Mouse (Mus musculus) Patski (cell line): ENCODE measurements around the gene Nop58. TPM values are rescaled to one million over a fixed set of nuclear protein-coding genes. Genes with fewer than 3 reads are reported as not detected.

ENCODE experiments used
- ATAC-seq: fragments of 100-300 bp; one replicate; pipeline ENCODE4 v1.8.0; 2021
- CTCF ChIA-PET: fragments of 350-600 bp; sonication (Branson Sonifier 250); formaldehyde crosslinking; loops from one replicate; lab custom pipeline; 2022; ENCODE audit warnings: inconsistent platforms; lab: Charles Lee
- POLR2A ChIA-PET: fragments of 350-600 bp; sonication (Branson Sonifier 250); formaldehyde crosslinking; loops from one replicate; lab custom pipeline; 2022; ENCODE audit warnings: antibody characterized with exemption, inconsistent platforms; lab: Charles Lee
- DNase-seq: peaks from one replicate; pipeline ENCODE4 v3.0.0-alpha.2; 2011; ENCODE audit warnings: low read depth, low spot score
- H3K27me3 ChIP-seq: fragments of 371-371 bp; one replicate; pipeline ENCODE4 v1.5.1; 2021
- CTCF ChIP-seq: fragments of 100-300 bp; IDR thresholded peaks from one replicate; pipeline ENCODE4 v1.5.1; 2021
- in situ Hi-C: fragments of 300-500 bp; cut with MboI; formaldehyde crosslinking; loops from 3 replicates; pipeline ENCODE4 v1.11.1; 2018; ENCODE audit warnings: low pct_unique_long_range_greater_than_20kb, mixed read lengths
- polyA plus RNA-seq: library from polyadenylated mRNA; unstranded; gene quantifications from one replicate; pipeline ENCODE4 v1.2.3, GENCODE M21; 2021

Gene Nop58
- polyA plus RNA-seq, 1 experiment from 2014 or later: 189 TPM

DNA sequence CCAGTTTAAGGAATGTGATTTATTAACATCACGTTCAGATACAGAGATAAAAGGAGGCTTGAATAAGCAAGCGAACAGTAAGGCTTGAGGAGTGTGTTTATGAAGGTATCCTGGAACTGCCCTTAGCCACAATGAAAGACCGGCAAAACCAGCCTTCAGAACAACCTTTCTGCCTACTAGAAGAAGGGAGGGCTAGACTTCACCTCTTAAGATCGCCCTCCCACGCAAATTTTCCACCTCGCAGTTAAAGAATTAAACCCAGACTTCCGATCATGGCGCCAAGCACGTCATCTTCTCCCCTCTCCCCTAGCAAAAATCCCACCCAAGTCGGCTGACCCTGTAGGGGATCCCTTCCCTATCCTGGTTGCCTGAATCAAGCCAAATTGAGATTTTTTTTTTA, 77.4 kb downstream of the Nop58 start:
- no peak for TF ChIP-seq CTCF
- H3K27me3 ChIP-seq: no peaks in the 10 kb centered on the region
- in situ Hi-C loops: no loop called here
- ATAC-seq (no peak), DNase-seq (no peak)
- POLR2A ChIA-PET: interaction anchor here (0.6 kb wide), 1 partner anchor 521 kb away, joined by 3 read pairs; no protein-coding TSS in a partner anchor
- CTCF ChIA-PET: no interaction called here

DNA sequence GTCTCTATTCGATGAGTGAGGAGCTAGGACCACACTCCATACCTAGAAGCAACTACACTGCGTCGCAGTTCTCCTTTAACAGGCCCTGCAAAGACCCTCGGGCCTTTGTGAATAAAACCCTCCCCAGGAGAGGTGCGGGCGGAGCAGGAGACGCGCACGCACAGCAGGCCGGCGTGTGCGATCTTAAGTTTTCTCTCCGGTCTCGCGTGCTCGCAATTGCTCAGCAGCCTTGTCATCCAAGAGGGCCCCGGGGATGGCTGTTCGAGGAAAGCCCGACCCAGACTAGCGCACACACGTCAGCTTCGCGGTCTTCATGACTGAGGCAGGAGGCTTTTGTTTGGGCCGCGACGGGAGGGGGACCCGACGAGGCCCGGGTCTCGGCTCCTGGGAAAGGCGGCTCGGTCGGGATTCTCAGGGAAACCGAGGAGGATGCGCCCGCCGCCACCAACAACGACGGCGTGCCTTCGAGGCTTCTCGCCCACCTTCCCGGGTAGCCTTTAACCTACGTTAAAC, 77.9 kb downstream of the Nop58 start:
- POLR2A ChIA-PET: no interaction called here
- CTCF ChIA-PET: no interaction called here
- ATAC-seq (peak; percentile 67), DNase-seq (no peak)
- H3K27me3 ChIP-seq: no peaks in the 10 kb centered on the region
- TF ChIP-seq CTCF: no peak
- in situ Hi-C loops: no loop called here

DNA sequence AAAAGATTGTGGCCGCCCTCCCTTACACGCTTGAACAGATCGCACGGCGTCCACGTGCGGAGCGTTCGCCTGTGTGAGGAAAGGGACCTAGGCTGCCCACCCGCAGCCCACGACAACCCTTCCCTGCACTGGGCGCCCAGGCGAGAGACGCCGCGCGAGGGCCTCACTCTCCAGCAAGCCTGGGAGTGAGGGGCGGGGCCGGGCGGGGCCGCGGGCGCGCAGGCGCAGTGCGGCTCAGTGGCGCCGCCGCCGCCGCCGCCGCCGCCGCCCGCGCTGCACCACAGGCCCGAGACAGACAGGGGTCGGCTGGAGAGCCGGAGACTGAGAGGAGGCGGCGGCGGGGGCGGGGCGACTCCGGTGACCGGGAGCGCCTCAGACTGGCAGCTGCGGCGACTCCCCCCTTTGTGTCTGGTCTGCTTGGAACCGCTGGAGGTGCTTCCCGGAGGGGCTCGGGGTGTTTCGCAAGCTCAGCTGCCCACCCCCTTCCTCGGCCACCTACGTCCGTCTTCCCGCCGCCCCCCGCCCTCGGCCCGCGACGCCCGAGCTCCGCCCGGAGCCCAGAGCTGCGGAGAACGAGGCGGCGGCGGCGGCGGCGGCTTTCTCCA, 78.5 kb downstream of the Nop58 start, which contains the start of gene Bmpr2:
Bmpr2 (plus strand) TSS at position 237 of the 605 bp plus-strand sequence.
- no peaks in the 10 kb centered on the region for H3K27me3 ChIP-seq
- ATAC-seq (peak; percentile 80), DNase-seq (no peak)
- no peak for TF ChIP-seq CTCF
- in situ Hi-C loops: no loop called here
- ChIA-PET CTCF (no interaction called here), POLR2A (no interaction called here)

DNA sequence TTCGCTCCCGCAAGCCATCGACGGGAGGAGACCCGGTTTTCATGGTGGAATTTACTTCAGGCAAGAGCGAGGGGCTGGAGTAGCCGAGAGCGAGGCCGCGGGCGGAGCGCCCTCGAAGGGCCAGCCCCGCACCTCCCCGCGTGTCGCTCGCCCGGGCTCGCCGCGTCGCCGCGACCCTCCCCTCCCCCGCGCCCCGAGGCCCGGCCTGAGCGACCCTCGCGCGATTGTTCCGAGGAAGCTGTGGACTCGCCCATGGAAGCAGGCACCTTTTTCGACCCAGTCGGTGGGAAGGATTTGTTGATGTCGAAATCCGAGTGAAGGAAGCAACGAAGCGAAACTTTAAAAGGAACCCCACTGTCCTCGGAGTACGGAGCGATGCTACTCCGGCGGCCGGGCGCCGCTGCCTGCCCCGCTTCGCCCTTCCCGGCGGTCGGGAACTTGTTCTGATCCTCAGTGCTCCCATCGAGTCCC, 79.0 kb downstream of the Nop58 start:
- ChIA-PET CTCF (no interaction called here), POLR2A (no interaction called here)
- no peak for DNase-seq

DNA sequence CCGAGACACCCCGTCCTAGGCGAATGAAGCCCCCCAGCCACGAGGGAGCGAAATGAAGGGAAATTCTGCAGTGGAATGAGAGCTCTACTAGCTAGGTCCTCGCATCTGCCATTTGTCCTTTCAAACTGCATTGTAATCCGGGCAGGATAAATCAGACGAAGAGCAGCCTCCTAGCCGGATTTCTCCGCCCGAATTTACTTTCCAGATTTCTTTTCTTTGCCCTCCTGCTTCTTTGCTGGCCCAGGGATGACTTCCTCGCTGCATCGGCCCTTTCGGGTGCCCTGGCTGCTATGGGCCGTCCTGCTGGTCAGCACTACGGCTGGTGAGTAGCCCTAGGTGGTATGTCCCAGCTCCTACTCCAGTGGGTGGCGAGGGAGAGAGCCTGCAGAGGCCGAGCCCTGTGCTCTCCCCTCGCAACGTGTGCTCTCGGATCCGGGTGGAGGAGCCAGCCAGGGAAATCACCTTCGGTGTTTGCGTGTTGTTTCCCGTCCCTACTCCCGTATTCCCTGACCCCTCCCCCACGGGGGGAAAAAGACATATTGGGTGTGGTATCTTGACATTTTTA, 79.7 kb downstream of the Nop58 start:
- CTCF ChIA-PET: no interaction called here
- POLR2A ChIA-PET: no interaction called here
- H3K27me3 ChIP-seq: no peaks in the 10 kb centered on the region
- in situ Hi-C loops: no loop called here
- ATAC-seq: peak; percentile 22
- no peak for TF ChIP-seq CTCF
- no peak for DNase-seq

More for the DNA sequence above, 79.0 kb downstream of the Nop58 start:
- in situ Hi-C loops: no loop called here
- no peak for TF ChIP-seq CTCF
- H3K27me3 ChIP-seq: no peaks in the 10 kb centered on the region
- ATAC-seq: peak; percentile 24

DNA sequence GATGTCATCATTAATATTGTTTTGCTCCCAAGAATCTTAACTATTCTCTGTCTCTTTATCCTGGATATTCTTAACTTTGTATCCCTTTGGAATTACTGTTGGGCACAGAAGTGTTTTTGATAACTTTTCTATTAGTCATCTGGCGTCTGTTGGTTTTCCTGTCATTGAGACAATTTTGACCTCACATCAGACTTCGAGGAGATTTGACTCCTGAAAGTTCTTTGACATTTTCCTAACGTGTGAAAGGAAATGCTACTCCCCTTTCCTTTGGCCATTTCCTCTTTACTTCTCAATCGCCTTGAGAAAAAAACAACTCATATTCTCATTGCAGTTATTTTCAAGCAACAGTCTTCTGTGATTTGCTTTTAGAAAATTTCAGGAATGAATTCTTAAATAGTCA, 80.5 kb downstream of the Nop58 start:
- in situ Hi-C loops: no loop called here
- ChIA-PET CTCF (no interaction called here), POLR2A (no interaction called here)
- no peak for ATAC-seq
- no peak for TF ChIP-seq CTCF
- DNase-seq: no peak
- H3K27me3 ChIP-seq: no peaks in the 10 kb centered on the region

DNA sequence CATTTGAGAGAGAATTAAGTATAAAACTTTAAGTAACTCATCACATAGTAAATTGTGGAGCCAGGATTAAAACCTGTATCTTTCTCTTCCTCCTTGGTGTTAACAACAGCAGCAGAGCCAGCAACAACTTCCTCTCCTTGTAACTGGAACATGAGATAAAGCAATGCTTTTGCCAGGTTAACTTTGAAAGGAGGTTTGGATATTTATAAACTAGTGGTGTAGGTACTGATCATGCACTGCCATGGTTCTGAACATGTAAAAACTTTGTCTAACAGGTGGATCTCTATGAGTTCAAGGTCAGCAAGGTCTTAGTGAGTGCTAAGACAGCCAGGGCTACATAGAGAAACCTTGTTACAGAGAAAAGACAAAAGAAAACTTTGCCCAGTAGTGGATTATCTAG, 81.9 kb downstream of the Nop58 start:
- ATAC-seq (no peak), DNase-seq (no peak)
- POLR2A ChIA-PET: no interaction called here
- no peak for TF ChIP-seq CTCF
- in situ Hi-C loops: no loop called here
- no peaks in the 10 kb centered on the region for H3K27me3 ChIP-seq
- CTCF ChIA-PET: no interaction called here

Other genes with a start within 250 kb of the Nop58 start
- 30.8 TPM for gene Fzd7, start 202.5 kb upstream of the Nop58 start, polyA plus RNA-seq
- 0.13 TPM for gene Gm973, start 168.7 kb upstream of the Nop58 start, polyA plus RNA-seq
- 173 TPM for gene Sumo1, start 14.1 kb upstream of the Nop58 start, polyA plus RNA-seq
- gene Bmpr2, start 78.4 kb downstream of the Nop58 start, polyA plus RNA-seq: 22.1 TPM
- 20.7 TPM for gene Fam117b, start 228.0 kb downstream of the Nop58 start, polyA plus RNA-seq